Mouse (Mus musculus) right cerebral cortex, postnatal 4 days (tissue): ENCODE results near the gene Serpinh1.
"Not testable (repeated sequence)": the region's sequence is repeated elsewhere in the genome, so short reads cannot be mapped to it uniquely, and the experiment has no call there.

Experiments
- DNase-seq: peaks from one replicate; pipeline ENCODE4 v3.0.0-alpha.2; 2022

The Serpinh1 gene

GRCm38 (mm10) chr7:99352526-99353400 lies at the start of gene Serpinh1:
Gene Serpinh1, minus strand, starts transcription at chr7:99353239.
- DNase-seq: peak; percentile 51

- no peak for DNase-seq
Measured at GRCm38 (mm10) chr7:99402477-99402876, 49.4 kb upstream of the Serpinh1 start.

- no peak for DNase-seq
Measured at GRCm38 (mm10) chr7:99401373-99401772, 48.3 kb upstream of the Serpinh1 start.

GRCm38 (mm10) chr7:99396994-99397659 lies 44.1 kb upstream of the Serpinh1 start:
- no peak for DNase-seq

DNA sequence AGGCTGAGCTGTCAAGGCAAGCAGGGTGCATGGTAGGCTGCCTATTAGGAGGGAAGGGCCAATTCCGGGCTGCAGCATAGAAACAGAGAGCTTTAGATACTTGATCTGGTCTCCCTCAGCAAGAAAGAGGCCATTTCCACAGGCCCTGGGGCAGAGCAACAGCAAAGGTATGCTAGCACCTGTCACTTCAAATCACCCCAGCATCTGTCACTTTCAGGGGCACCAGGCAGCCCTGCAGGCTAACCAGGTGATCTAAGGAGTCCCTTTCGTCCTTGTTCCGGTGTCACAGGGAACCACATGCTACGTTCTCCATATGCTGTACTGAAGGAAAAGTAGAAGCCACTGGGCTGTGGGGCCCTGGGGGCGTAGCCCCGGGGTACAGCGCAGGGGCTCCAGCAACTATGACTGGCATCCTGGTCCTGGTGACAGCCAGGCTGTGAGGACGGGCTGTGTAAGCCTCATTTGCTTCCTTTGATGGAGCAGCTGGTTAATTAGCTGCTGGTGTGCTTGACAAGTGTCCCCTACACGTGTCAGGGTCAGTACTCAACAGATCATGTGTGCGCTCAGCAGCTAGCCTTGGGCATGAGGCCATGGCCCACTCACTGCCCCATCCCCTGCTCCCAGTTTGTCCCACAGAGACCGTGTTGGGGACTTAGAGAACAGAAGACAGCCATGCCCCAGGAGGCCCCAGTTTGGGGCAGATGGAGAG lies 43.0 kb upstream of the Serpinh1 start:
- no peak for DNase-seq

GRCm38 (mm10) chr7:99395385-99395784 lies 42.3 kb upstream of the Serpinh1 start:
- DNase-seq: no peak

GRCm38 (mm10) chr7:99393711-99394325 lies 40.8 kb upstream of the Serpinh1 start:
- no peak for DNase-seq

- no peak for DNase-seq
Measured at GRCm38 (mm10) chr7:99392696-99393095, 39.7 kb upstream of the Serpinh1 start.

DNA sequence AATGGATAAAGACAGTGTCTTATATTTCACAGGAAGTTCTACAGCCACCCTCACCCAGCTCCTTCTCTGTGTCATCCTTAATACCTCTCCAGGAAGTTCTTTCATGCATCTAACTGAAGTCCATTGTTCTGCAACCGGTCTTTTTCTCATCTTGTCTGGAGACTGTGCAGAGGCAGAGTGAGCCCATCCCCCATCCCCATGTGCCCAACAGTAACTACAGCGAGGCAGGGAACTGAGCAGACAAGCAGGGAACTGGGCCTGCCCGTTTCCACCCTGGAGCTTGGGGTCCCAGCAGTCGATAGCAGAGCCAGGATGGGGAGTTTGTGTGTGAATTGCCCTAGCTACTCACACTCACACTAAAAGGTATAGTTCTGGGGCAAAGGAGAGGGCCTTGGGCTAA lies 37.5 kb upstream of the Serpinh1 start:
- DNase-seq: no peak

- DNase-seq: no peak
Measured at GRCm38 (mm10) chr7:99387356-99387755, 34.3 kb upstream of the Serpinh1 start.

GRCm38 (mm10) chr7:99386811-99387210 lies 33.8 kb upstream of the Serpinh1 start:
- no peak for DNase-seq

DNA sequence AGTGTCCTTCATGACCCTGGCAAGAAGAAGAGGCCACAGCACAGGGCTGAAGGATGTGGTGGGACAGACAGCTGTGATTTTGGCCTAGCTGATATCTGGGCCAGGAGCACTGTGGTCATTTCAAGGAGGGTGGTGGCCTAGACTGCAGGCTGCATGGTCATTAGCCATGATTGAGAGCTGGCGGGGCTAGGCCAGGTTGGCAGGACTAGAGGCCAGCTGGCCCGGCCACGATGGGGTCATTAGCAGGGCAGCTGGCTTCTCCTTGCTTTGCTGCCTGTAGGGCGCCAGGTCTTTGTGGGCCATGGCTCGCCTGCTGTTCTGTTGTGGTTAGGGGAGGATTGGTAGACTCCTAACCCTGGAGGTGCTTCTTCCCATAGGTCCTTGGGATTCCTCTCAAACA lies 33.0 kb upstream of the Serpinh1 start:
- DNase-seq: no peak

DNA sequence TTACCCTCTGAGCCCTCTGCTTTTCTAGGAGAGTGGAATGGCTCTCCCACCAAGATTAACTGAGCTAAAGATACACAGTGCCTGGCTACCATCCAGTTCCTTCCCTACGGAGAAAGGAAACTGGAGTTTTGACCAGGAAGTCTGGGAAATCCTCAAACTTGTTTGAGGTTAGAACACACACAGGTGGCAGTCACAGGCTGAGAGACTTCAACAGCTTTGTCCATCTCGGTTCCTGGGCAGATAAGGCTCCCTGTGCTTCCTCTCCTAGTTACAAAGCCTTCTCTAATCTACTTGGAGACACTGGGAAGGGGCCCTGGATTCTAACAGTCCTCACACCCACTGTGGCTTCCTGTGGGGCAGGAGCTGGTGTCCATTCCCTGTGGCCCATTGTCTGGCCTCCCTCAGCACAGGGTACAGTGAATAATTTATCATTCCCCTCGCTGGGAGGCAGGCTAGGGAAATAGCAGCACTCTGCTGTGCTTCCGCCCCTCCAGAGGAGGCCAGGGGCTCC lies 31.1 kb upstream of the Serpinh1 start:
- DNase-seq: no peak

GRCm38 (mm10) chr7:99383246-99383645 lies 30.2 kb upstream of the Serpinh1 start:
- no peak for DNase-seq

DNA sequence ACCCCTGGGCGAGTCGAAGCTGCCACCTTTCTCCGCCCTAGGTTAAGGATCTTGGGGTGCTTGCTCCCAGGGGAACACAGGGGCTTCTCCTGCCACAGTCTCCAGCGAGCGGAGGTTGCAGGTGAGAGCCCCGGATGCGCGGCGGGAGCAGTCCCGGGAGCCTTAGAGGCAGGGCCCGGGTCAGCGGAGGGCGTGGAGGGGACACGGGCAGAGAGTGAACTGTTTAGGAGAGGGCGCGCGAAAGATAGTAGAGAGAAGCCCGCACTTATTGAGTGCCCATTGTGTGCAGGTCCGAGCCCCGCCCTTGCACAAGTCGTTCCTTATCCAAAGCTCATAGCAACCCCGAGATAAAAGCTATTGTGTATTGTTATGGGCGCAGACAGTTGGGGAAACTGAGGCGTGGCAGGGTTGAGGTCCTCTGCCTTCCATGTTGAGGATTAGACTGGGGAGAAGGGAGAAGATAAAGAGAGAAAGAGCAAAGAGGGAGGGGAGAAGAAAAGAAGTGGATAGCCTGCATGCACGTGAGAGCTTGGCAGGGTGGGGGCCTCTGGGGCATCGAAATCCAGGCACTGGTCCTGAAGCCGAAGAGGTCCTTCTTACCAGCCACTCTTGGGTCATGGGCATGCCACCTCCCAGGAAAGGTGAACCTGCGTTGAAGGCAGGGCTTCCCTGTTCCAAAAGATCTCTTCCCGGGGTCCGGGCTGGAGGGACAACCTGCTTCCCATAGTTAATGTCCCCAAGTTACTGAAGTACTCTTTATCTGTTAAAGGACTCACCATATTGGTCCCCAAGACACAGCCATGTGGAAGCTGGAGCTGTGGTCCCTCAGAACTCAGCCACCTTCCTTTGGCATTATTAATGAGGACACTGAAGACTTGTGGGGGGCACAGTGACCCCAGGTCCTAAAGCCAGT lies 29.3 kb upstream of the Serpinh1 start:
- no peak for DNase-seq

DNA sequence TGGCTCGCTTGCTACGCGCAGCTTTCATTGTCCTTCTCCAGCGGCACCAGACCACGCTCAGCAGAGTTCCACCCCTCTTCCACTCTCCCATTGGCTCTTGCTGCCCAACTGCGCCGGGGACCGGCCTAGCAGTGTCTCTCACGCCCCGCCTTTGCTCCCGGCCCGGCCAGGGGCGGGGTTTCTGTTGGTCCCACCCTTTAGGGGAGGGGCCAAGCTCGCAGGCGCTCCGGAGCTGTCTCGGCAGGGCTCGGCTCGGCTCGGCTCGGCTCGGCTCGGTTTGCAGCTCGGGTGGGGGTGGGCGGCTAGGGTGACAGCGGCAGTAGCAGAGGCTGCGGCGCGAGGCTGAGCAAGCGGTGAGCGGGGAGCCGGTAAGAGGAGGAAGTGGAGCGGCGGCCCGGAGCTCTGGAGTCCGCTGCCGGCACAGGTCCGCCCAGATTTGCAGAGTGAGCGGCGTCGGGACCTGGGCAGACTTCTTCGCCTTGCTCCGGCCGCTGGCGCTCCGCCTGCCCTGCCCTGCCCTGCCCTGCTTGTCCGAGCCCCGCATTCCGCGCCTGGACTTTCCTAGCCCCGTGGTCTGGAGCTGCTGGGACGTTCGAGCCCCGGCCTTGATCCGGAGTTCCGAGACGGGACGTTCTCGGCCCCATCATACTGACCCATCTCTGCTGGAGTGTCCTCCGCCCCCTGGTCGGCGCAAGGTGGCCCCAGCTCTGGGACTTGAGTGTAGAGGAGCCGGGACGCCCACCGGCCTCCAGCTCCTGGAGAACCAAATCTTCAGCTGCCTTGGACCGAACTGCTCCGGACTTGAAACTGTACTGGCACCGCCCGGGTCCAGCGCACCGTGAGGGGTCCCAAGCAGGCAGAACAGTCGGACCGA lies 28.4 kb upstream of the Serpinh1 start, which contains the start of gene Gdpd5:
TSS of gene Gdpd5 (plus strand) at position 201 of the 874 bp plus-strand sequence.
- DNase-seq: peak; percentile 99

GRCm38 (mm10) chr7:99380491-99381213 lies 27.6 kb upstream of the Serpinh1 start:
- DNase-seq: peak; percentile 67

DNA sequence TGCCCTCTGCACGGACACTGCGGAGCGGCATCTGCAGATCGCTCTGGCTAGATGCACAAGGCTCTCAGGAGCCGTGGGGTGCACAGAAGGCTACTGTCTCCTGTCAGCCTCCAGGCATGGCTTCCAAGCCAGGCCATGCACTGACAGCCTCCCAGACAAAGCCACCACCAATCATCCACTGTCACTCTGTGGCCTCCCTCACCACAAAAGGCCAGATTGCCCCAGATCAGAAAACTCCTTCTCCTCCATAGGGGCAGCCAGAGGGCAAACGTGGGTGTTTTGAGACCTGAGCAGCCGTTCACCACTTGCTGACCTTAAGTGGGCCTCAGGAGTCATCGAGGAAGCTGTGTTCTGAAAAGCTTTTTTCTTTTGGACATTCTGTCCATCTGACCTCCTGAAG lies 25.8 kb upstream of the Serpinh1 start:
- no peak for DNase-seq

DNA sequence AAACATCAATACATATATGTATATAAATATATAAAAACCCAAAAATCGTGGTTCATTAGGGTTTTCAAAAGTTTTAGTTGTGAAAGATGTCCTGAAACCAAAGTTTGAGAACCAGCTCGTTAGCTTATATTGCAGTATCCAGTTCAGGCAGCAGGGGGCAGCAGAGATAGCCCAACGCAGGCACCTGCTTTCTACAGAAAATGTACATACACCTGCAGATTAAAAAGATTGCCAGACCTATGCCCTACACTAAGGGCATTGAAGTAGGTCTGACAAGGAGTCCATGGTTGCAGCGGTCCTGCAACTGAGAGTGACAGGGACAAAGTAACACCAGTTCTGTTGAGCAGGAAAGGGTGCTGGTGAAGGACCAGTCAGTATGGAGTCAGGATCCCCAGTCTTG lies 22.4 kb upstream of the Serpinh1 start:
- DNase-seq: peak; percentile 90

GRCm38 (mm10) chr7:99374325-99374724 lies 21.3 kb upstream of the Serpinh1 start:
- not testable (repeated sequence) for DNase-seq
